Mouse (Mus musculus) left cerebral cortex, adult 18-20 months (tissue): ENCODE data around the gene Myo16. TPM values are rescaled to one million over a fixed set of nuclear protein-coding genes. Genes with fewer than 3 reads are reported as not detected.

ENCODE experiments used
- DNase-seq, 2 experiments: peaks; one replicate each; pipeline ENCODE4 v3.0.0; 2021 to 2022; ENCODE audit warnings: low spot score in 2 of 2, mixed read lengths in 1 of 2
- total RNA-seq, 2 experiments: library from RNA; stranded (reverse); gene quantifications; 2 replicates each; pipeline ENCODE4 v1.2.3; 2021

The Myo16 gene
- total RNA-seq, 2 experiments from 2014 or later: 29.1 to 32.4 TPM

- DNase-seq: no peak
These were observed 498.0 kb downstream of the Myo16 start for GRCm38 (mm10) chr8:10651546-10652315.

- no peak for DNase-seq
These were observed 499.6 kb downstream of the Myo16 start for GRCm38 (mm10) chr8:10653282-10653681.

GRCm38 (mm10) chr8:10654922-10655518 is 501.3 kb downstream of the Myo16 start:
- DNase-seq: no peak

GRCm38 (mm10) chr8:10663770-10664470 is 510.2 kb downstream of the Myo16 start:
- no peak for DNase-seq

- no peak for DNase-seq
These were observed 511.3 kb downstream of the Myo16 start for GRCm38 (mm10) chr8:10664861-10665543.

- DNase-seq: no peak
These were observed 512.1 kb downstream of the Myo16 start for GRCm38 (mm10) chr8:10665821-10666283.

- DNase-seq: no peak
These were observed 518.3 kb downstream of the Myo16 start for GRCm38 (mm10) chr8:10671862-10672548.

- no peak for DNase-seq
These were observed 524.2 kb downstream of the Myo16 start for GRCm38 (mm10) chr8:10677840-10678410.

- DNase-seq: no peak
These were observed 528.2 kb downstream of the Myo16 start for GRCm38 (mm10) chr8:10681926-10682325.

GRCm38 (mm10) chr8:10683088-10683487 is 529.4 kb downstream of the Myo16 start:
- DNase-seq: no peak

Other genes starting within 250 kb of the Myo16 start
- 10 to 100 TPM; 11.6 to 11.9 TPM for gene Lig4, start 176.2 kb upstream of the Myo16 start, total RNA-seq
- gene Abhd13, start 176.2 kb upstream of the Myo16 start, total RNA-seq: 10 to 100 TPM; 25.7 to 27.0 TPM
- gene Tnfsf13b, start 147.4 kb upstream of the Myo16 start, total RNA-seq: 1 to 10 TPM; 2.8 to 3.7 TPM